Mouse (Mus musculus): Measurements from ENCODE around the gene Olfr545.
"Not testable (repeated sequence)": the region's sequence is repeated elsewhere in the genome, so short reads cannot be mapped to it uniquely, and the experiment has no call there.

Gene Olfr545

DNA sequence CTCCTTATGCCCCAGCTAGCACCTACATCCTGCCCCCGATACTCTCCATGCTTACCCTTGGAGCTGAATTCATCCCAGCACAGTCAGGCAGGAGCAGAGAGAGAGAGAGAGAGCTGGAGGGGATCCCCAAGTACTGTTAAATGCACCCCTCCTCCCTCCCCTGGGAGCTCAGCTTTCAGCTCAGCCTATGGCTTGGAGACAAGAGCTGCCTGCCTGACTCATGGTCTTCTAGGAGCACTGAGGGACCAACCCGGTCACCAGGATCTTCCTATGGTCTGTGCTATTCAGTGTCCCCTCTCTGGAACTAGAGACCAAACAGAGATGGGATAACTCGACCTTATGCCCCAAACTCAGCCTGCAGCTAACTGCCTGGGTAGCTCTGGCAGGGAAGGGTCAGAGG is at the start of gene Olfr545:
Gene Olfr545, minus strand, starts transcription at position 101 of the 400 bp plus-strand sequence.
- no peak for DNase-seq (ENCODE audit: low spot score)

DNA sequence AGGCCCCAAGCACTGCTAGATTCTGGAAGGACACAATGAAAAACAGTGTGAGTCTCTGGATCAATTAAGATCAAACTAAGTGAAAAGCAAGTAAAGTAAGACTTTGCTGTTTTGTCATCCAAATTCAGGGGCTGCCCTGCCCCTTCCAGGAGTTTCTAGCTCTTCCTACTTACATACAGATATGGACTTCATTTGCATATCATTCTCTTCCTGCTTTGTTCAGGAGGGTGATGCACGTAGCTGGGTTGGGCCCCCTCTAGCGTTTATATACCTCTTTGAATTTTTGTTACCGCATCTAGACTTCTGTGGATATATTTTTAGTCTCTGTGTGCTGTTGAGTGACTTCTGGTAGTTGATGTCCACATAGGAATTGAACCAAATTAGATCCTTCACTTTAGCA is 41.9 kb upstream of the Olfr545 start:
- DNase-seq (ENCODE audit: low spot score) = no peak

GRCm38 (mm10) chr7:102540596-102540995 is 41.2 kb upstream of the Olfr545 start, which contains the start of gene Olfr548-ps1:
Gene Olfr548-ps1 (plus strand): TSS chr7:102540896.
- DNase-seq (ENCODE audit: low spot score) = no peak

GRCm38 (mm10) chr7:102534449-102534848 is 35.1 kb upstream of the Olfr545 start, which contains the start of gene Olfr547:
Gene Olfr547 (plus strand): TSS chr7:102534749.
- no peak for DNase-seq (ENCODE audit: low spot score)

GRCm38 (mm10) chr7:102529052-102529451 is 29.7 kb upstream of the Olfr545 start:
- DNase-seq (ENCODE audit: low spot score) = no peak

- no peak for DNase-seq (ENCODE audit: low spot score)
These were observed 17.6 kb upstream of the Olfr545 start for GRCm38 (mm10) chr7:102517051-102517335.

- DNase-seq (ENCODE audit: low spot score) = no peak
These were observed 17.1 kb upstream of the Olfr545 start for GRCm38 (mm10) chr7:102516261-102517050.

DNA sequence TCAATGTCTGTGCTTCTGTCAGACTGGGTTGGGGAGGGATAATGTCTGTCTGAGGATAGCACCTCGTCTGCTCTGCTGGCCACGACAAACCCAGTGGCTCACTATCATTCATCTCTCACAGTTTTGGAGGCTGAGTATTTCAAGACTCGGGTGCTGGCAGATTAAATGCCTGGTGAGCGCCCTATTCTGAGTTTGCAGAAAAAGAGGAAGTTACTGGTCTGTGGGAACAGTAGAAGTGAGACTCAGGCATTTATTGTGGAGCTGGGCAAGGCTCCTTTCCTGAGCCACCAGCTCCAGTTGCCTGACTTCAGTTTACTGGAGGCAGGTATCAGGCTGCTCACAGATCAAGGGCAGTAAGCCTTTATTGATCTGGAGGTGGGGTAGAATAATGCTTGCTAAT is 14.8 kb upstream of the Olfr545 start:
- DNase-seq (ENCODE audit: low spot score) = no peak

DNA sequence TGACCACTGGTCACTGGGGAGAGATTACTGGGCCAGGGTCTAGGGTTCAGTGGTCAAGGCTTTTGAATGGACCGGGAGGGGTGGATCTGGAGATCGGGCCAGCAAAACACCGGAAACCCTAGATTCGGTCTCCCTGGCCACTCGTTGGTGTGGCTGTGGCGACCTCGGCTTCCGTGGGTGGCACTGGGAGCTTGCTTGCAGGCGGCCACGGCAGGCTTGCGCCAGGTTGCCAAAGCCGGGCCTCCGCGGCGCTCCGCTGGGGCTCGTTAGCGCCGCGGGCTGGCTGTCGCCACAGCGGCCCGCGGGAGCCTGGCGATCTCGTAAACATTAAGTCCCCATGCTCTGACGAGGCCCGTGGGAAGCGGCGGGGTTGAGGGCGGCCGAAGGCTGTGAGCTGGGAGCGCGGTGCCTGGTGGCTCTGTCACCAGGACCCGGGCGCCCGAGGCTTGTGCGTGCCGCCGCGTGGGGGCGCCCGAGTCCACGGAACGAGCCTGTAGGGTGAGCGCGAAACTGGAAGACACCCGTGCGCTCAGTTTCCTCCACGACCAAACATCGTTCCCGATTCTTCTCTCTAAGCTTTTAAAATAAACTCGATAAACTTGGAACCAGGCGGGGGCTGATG is 13.6 kb upstream of the Olfr545 start:
- DNase-seq (ENCODE audit: low spot score) = peak; percentile 86

GRCm38 (mm10) chr7:102511927-102512326 is 12.6 kb upstream of the Olfr545 start:
- no peak for DNase-seq (ENCODE audit: low spot score)

DNA sequence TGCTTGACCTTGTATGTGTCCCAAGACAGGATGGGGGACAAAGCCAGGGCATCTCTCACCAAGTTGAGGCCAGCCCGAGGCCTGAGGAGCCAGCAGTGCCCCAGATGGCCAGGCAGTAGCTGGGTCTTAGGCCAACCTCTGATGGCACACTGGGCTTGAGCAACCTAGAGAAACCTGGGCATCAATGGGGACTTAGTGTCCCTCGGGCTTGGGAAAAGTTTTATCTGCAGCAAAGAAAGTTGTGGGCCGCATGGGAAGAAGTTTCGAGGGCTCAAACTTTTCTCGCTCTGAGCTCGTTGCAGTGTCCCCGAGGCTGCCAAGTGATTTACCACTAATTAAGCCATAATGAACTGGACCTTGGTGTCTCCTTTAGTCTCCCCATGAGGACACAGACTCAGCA is 10.4 kb upstream of the Olfr545 start:
- DNase-seq (ENCODE audit: low spot score) = no peak

DNA sequence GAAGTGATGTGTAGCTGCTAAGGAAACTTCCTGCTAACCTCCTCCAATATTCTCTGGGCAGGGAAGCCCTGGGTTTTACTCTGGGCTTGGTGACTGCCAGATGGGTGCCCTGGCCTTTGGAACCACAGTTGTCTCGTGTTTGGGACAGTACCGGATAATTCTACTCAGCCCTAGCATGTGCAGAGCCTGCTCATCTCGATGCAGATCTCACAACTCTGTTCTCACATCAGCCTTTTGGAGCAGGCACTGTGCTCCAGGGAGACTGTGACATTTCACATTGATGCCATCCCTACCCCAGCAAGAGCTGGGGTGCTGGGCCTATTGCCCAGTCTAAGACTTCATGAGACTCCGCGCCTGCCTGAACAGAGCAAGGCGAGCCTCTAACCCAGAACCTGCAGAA is 9.3 kb upstream of the Olfr545 start:
- DNase-seq (ENCODE audit: low spot score) = no peak

DNA sequence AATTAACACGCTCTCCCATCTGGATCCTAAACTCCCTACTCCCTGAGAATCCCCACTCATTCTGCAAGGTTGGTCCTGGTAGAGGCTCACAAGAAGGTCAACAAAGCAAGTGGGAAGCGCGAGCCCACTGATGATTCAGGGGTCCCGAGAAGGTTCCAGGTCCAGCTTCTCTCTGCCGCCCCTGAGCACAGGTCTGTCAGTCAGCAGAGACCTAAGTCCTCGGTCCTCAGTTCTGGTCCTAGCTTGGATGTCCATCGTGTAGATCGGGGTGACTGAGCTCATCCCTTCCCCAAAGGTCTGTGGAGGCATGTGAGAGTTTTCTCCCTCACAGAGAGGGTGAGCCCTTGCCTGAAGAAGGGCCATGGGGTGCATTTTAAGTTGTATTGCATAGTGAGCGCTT is 8.7 kb upstream of the Olfr545 start:
- DNase-seq (ENCODE audit: low spot score) = no peak

- DNase-seq (ENCODE audit: low spot score) = peak; percentile 82
These were observed 7.5 kb upstream of the Olfr545 start for GRCm38 (mm10) chr7:102506848-102507247.

DNA sequence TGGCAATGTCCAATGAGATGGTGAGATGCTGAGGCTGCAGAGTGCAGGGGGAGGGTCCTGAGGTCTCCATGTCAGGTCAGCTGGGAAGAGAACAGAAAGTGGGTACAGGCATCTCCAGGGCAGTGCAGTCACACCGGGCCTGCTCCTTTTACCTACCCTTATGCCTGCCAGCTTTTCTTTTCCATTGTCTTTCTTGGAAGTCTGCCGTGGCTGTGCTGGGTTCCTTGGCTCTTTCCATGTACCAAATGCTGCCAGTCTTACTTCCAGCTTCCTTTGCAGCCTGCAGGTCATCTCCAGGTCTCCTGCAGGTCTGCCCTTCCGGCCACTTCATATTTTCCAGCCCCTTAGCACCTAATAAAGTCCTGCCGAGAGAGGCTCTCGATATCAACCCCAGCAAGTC is 2.6 kb upstream of the Olfr545 start:
- no peak for DNase-seq (ENCODE audit: low spot score)

- DNase-seq (ENCODE audit: low spot score) = not testable (repeated sequence)
These were observed 5.0 kb downstream of the Olfr545 start for GRCm38 (mm10) chr7:102494416-102494815.

DNA sequence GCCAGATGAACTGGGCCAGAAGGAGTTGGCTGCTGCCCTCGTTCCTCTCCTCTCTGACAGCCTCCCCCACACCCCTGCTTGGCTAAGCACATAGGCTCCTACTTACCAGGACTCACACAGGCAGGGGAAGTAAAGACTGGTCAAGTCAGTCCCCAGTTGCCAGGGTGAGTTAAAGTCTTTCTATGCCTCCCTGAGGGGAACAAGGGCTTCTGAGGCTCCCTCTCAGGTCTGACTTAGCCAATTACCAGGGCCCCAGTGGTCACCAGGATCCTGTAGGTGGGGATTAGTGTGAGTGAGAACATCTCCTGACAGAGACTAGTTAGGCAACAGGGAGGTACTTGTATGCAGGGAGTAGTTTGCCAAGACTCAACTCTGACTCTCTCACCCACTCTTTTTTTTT is 11.2 kb downstream of the Olfr545 start, which contains the start of gene Olfr544:
Gene Olfr544, minus strand, starts transcription at position 153 of the 400 bp plus-strand sequence.
- DNase-seq (ENCODE audit: low spot score) = no peak

GRCm38 (mm10) chr7:102486105-102486504 is 13.3 kb downstream of the Olfr545 start:
- no peak for DNase-seq (ENCODE audit: low spot score)

- DNase-seq (ENCODE audit: low spot score) = not testable (repeated sequence)
These were observed 14.6 kb downstream of the Olfr545 start for GRCm38 (mm10) chr7:102484766-102485165.

DNA sequence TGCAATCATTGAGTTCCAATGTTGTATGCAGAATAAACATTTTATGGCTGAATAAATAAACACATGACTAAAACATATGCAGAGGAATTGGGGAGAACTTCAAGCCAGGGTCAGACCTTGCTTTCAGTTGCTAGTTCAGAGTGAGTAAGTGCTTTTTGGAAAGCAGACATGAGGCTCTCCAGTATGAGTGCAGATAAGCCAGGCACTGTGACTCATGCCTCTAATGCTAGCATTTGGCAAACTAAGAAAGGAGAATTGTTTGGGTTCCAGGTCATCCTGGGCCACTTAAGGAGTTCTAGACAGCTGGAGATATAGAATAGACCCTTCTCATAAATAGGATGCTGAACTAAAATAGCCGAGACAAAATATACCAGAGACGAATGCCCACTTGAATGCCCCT is 15.7 kb downstream of the Olfr545 start:
- no peak for DNase-seq (ENCODE audit: low spot score)

DNA sequence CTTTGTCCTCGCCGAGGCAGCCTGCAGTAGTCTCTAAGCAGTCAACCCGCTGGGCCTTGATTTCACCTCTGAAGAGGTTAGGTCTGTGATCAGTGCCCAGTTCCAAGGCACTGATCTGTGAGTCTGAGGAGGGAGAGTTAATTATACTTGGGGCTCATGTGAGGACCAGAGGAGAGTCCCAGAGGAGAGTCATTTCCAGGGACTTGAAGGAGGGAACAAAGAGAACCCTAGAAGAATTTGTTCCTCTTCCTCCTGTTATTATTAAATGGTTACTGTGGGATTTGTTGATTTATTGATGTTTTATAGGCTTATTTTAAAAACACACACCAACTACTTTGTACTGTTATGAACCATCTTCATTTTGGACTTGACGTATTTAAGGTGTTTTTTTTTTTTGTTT is 17.8 kb downstream of the Olfr545 start, which contains the start of gene Olfr543:
Gene Olfr543, minus strand, starts transcription at position 101 of the 400 bp plus-strand sequence.
- no peak for DNase-seq (ENCODE audit: low spot score)

- DNase-seq (ENCODE audit: low spot score) = no peak
These were observed 18.6 kb downstream of the Olfr545 start for GRCm38 (mm10) chr7:102480821-102481220.

- DNase-seq (ENCODE audit: low spot score) = no peak
These were observed 19.9 kb downstream of the Olfr545 start for GRCm38 (mm10) chr7:102479368-102480078.
